Mouse (Mus musculus) inflammation-experienced regulatory T-cells, adult 6 months (primary cell): ENCODE measurements around the gene Adamts13. TPM values are rescaled to one million over a fixed set of nuclear protein-coding genes. Genes with fewer than 3 reads are reported as not detected.

Source experiments
- ATAC-seq: one replicate; pipeline ENCODE4 v1.8.0; 2017
- polyA plus RNA-seq, 3 experiments: library from polyadenylated mRNA; unstranded; fragments of 100-300 nt; shearing (Covaris generic); gene quantifications; one replicate each; pipeline ENCODE4 v1.2.1; 2017

The Adamts13 gene
- polyA plus RNA-seq, 3 experiments from 2014 or later = not detected

DNA sequence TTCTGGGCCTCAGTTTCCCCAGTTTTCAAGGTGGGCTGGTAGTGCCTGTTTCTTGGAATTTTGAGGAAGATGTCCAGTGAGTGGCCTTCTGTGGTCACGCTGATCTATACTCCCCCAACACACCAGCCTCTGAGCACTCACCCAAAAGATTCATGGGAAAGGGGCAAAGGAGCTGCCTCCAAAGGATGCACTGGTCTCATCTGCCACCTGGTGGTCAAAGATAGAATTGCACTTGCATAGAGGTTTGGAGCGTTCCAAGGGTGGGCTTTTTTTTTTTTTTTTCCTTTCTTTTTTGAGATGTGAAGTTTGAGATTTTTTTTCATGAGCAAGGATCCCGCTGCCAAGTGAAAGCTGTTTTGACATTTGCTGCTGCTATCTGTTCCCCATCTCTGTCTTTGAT, 65.4 kb downstream of the Adamts13 start:
- ATAC-seq = no peak

DNA sequence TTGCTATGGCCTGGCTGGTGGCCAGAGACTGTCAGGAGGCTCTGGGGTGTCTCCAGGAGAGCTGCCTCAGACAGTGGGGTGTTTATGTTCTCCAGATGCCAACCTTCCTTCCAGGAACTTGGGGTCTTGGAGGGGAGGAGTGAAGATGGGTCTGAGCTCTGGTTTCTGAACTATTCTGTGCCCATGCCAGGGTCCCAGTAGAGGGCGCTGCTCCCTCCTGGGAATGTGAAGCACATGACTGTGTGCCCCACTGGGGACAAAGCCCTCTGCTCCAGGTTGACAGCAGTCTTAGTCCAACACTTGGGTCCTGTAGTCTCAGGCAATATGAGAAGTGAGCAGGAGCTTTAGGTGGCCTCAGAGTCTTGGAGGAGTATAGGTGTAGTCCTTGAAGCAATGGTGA, 66.1 kb downstream of the Adamts13 start:
- ATAC-seq = no peak

DNA sequence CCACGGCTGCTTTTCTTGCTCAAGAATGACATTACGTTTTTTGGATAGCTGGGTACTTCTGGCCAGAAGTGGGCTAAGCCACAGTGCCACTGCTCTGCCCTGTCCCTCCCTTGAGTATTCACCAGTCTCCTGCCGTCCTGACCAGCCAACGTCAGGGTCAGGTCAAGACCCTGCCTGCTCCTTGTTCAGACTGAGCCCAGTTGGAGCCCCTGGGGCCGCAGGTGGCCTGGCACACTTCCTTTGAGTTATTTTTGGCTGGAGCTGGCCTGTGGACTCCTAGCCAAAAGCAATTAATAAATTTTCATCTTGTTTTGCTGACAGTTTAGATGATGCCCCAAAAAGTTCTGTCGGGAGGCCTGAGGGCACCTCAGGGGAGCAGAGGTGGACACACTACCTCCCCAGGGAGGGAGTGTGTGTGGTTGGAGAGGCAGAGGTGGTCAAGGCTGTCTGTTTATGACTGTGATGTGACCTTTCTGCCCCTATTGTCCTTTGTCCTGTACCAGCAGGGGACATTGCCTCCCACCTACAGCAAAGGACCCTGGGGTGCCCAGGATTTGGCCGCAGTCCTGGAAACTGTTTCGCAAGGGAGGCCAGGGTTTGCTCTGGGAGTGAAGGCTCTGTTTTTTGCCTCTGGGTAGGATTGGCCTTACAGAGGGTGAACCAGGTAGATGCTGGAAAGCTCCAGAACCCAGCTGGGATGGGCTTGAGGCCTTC, 69.1 kb downstream of the Adamts13 start:
- ATAC-seq = no peak

DNA sequence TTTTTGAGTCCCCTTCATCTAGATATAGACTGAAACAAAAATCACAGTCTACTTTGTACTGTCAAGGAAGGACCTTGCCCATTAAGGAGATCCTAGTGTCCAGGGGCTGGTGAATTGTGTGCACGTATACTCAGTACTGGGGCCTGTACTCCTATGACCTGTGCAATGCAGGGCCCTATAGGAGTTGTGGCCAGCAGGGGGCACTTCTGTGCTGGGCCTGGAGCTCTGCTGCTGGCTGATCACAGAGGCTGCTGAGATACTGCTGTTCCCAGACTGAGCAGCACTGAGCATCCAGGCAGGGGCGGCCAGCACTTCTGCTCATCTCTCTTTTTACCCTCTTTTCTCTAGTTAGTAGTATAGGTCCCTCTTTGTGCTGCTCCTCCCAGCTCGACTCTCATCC, 70.2 kb downstream of the Adamts13 start:
- ATAC-seq = no peak

DNA sequence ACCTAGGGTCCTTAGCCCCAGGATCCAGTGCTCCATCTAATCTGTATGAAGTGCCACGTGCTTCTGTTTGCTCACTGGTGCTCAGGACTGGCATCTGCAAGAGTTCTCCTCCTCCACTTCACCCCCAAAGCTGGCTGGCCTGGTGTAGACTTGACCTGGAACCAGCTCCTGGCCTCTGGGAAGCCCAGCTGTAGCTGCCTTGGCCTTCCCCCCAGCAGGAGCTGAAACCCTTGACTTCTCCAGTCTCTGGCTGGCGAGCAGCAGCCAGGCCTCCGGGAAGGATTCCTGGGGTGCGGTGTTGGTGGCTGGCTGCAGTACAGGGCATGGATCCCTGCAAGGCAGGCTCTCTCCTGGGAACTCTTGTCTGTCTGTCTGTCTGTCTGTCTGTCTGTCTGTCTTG, 71.0 kb downstream of the Adamts13 start:
- ATAC-seq = no peak

DNA sequence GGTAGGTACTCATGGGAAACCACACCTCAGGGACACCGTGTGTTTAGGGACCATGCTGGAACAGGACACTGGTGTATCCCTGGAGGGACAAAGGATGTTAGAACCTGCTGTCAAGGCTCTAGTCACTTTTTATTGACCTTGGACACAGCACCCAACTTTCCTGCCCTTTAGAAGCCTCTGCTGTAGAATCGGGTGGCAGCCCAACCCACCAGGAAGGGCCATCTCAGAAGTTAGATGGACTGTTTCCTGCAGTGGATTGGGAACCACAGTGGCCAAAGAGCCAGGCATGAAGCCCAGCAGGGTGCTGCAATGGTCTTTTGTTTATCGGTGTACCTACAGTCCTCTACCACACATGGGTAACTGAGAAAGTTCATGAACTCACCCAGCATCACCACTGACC, 71.4 kb downstream of the Adamts13 start:
- no peak for ATAC-seq

DNA sequence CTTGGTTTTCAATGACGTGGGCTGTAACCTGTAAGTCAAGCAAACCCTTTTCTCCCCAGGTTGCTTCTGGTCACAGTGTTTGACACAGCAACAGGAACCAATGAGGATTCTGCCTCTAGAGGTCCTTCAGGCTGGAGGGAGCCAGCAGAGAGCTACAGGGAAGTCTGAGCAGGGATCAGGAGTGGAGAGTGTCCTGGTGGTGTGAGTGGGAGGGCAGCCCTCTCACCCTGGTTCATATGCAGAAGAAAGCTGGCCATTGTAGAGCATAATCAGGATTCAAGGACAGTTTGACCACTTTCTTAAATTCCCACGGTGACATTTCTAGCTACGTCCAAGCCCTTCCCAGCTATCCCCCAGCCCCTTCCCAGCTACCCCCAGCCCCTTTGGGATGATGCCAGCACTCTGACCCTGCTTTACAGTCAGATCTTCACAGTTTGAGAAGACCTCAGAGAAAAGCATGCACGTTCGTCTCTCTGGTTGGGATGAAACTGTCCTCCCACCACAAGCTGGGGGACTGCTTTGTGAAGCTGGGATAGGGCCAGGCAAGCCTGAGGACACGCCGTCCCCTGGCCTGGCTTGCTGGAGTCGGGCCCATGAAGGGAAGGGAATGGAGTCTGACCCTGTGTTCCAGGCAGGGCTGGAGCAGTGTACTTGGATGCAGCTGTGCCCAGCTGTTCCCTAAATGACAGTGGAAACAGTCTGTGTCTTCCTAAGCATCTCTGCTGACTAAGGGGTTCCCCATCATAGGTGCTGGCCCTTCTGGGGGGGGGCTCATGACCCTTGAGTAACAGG, 73.0 kb downstream of the Adamts13 start:
- no peak for ATAC-seq

DNA sequence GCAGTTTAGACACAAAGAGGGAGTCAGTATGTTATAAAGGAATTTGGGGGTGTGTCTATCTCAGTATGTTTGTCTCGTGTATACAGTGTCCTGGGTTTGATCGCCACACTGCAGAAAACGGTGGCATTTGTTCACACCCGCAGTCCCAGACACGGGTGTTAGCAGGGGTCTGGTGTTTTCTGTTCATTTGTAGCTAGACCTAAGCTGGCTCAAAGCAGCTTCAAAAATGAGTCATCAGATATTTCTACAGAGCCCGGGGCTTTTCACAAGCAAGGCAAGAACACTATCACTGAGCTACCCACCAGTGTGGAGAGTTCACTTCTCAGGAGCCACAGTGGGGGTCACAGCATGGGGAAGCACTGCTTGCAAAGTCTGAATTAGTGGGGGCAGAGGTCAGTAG, 76.2 kb downstream of the Adamts13 start:
- ATAC-seq = no peak

DNA sequence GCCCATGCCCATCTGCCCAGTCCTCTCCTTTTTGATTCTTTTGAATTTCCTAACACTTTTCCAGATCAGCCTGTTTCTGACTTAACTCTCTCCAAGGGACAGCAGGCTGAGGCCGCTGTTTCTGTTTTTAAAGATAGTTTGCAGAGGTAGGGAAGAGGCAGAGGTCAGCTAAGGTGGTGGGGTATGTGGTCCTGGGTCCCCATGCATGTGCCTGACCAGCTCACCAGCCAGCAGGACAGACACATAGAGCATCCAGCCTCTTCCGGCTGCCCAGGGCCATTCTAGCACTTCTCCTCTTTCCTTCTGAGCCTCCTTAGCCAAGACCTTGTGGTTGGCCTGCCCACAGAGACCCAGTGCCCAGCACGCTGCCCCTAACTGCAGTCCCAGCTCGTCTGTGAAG, 85.0 kb downstream of the Adamts13 start:
- ATAC-seq = no peak

DNA sequence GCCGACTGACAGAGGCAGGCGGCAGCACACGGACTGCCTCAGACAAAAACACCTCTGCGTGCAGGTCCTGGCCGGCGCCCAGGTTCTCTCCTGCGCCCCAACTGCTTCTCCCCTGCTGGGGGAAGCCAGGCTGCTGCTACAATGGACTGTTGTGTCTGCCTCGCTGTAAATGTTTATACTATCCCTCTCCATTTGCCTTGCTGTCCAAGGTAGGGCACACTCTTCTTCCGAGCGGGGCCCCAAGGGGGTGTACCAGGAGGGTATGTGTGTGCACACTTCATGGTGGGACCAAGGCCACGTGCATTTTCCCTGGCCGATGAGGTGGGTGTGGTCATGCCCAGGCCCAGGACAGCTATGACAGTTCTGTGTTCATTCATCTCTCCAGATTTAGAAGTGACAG, 85.5 kb downstream of the Adamts13 start:
- no peak for ATAC-seq

DNA sequence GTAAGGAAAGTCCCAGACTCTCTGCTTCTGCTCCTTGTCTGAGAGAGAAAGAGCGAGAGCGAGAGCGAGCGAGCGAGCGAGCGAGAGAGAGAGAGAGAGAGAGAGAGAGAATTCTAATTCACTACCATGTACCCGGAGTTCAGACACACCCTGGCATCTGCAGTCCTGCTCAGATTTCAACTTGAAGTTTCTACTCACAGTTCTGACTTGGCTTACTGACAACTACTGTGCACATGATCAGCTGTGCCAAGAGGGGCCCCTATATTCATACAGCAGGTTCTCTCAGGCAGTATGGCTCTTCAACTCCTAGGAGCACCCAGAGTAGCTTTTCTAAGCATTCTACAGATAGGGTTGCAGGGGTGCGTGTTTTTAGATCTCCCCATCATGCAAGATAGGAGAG, 86.0 kb downstream of the Adamts13 start:
- no peak for ATAC-seq

Other genes with a start within 250 kb of the Adamts13 start
- gene Abo, start 108.4 kb upstream of the Adamts13 start, polyA plus RNA-seq = not detected
- 10 to 100 TPM; 23.0 to 39.2 (median 33.5) TPM for gene Surf6, start 70.5 kb upstream of the Adamts13 start, polyA plus RNA-seq
- 10 to 100 TPM; 10.2 to 16.7 (median 11.1) TPM for gene Med22, start 62.7 kb upstream of the Adamts13 start, polyA plus RNA-seq
- 1,000 to 10,000 TPM in 1 of 3 experiments, 100 to 1,000 TPM in 2; 540 to 1,152 (median 653) TPM for gene Rpl7a, start 62.7 kb upstream of the Adamts13 start, polyA plus RNA-seq
- 10 to 100 TPM; 31.8 to 57.2 (median 52.2) TPM for gene Surf2, start 57.0 kb upstream of the Adamts13 start, polyA plus RNA-seq
- gene Surf1, start 56.9 kb upstream of the Adamts13 start, polyA plus RNA-seq = 100 to 1,000 TPM; 110 to 139 (median 122) TPM
- 100 to 1,000 TPM in 1 of 3 experiments, 10 to 100 TPM in 2; 80.1 to 102 (median 86.7) TPM for gene Surf4, start 39.5 kb upstream of the Adamts13 start, polyA plus RNA-seq
- gene Stkld1, start 39.4 kb upstream of the Adamts13 start, polyA plus RNA-seq = under 1 TPM; 0.16 to 0.36 (median 0.34) TPM
- gene Rexo4, start 9.0 kb upstream of the Adamts13 start, polyA plus RNA-seq = 10 to 100 TPM; 45.9 to 63.8 (median 58.7) TPM
- 10 to 100 TPM; 12.9 to 19.5 (median 17.3) TPM for gene Cacfd1, start 36.5 kb downstream of the Adamts13 start, polyA plus RNA-seq
- 1 to 10 TPM; 3.2 to 6.0 (median 3.5) TPM for gene Slc2a6, start 54.6 kb downstream of the Adamts13 start, polyA plus RNA-seq
- not detected for gene Mymk, start 98.8 kb downstream of the Adamts13 start, polyA plus RNA-seq
- not detected for gene Adamtsl2, start 106.0 kb downstream of the Adamts13 start, polyA plus RNA-seq
- not detected for gene Fam163b, start 169.1 kb downstream of the Adamts13 start, polyA plus RNA-seq
- under 1 TPM in 1 of 3 experiments, not detected in 2; 0.22 TPM for gene Dbh, start 191.8 kb downstream of the Adamts13 start, polyA plus RNA-seq